Mouse (Mus musculus): ENCODE measurements around the gene Exosc10. TPM values are rescaled to one million over a fixed set of nuclear protein-coding genes. Genes with fewer than 3 reads are reported as not detected.

Gene Exosc10
- polyA plus RNA-seq, 1 experiment from 2014 or later, result 21.1 TPM

- TF ChIP-seq CTCF (IDR thresholded peaks at IDR 0.05; ENCODE audit: low read depth), result peak; percentile 98
- Histone ChIP-seq H3K27ac (ENCODE audit: low read depth, low read length) (no peak overlapping the region), H3K4me1 (replicated peaks; ENCODE audit: control insufficient read depth, insufficient read depth, low read length) (no peaks in the 10 kb centered on the region), H3K9ac (ENCODE audit: low read depth, low read length) (no peak overlapping the region), H3K4me2 (replicated peaks; ENCODE audit: low read depth) (no peak overlapping the region), H3K27me3 (replicated peaks; ENCODE audit: control insufficient read depth, insufficient read depth, low read length) (no peaks in the 10 kb centered on the region), H3K4me3 (ENCODE audit: low read depth, low read length) (no peak overlapping the region), H3K9me3 (ENCODE audit: control insufficient read depth) (no peaks in the 10 kb centered on the region), H3K36me3 (ENCODE audit: control insufficient read depth, insufficient read depth) (peaks cover 6% of the 10 kb centered on the region; the same call in 1 of the 2 replicates)
- peak; percentile 44; the same call in 1 of the 2 replicates for ATAC-seq
- 22% methylated on average over 5 of the region's 5 CpGs for WGBS
Measured at GRCm38 (mm10) chr4:148607758-148608157, 49.5 kb downstream of the Exosc10 start.

- Histone ChIP-seq H3K27ac (ENCODE audit: low read depth, low read length) (no peak overlapping the region), H3K4me1 (replicated peaks; ENCODE audit: control insufficient read depth, insufficient read depth, low read length) (no peaks in the 10 kb centered on the region), H3K9me3 (ENCODE audit: control insufficient read depth) (no peaks in the 10 kb centered on the region), H3K36me3 (ENCODE audit: control insufficient read depth, insufficient read depth) (peaks cover 19% of the 10 kb centered on the region), H3K4me2 (replicated peaks; ENCODE audit: low read depth) (no peak overlapping the region), H3K4me3 (ENCODE audit: low read depth, low read length) (no peak overlapping the region), H3K9ac (ENCODE audit: low read depth, low read length) (no peak overlapping the region), H3K27me3 (replicated peaks; ENCODE audit: control insufficient read depth, insufficient read depth, low read length) (no peaks in the 10 kb centered on the region)
- TF ChIP-seq CTCF (IDR thresholded peaks at IDR 0.05; ENCODE audit: low read depth), result no peak
- no peak for ATAC-seq
- WGBS, result 78% methylated on average over 5 of the region's 5 CpGs
Measured at GRCm38 (mm10) chr4:148609805-148610204, 51.6 kb downstream of the Exosc10 start.

- 71% methylated on average over 5 of the region's 5 CpGs for WGBS
- H3K27ac ChIP-seq (ENCODE audit: low read depth, low read length), result no peak overlapping the region
- H3K27me3 ChIP-seq (replicated peaks; ENCODE audit: control insufficient read depth, insufficient read depth, low read length), result no peaks in the 10 kb centered on the region
- H3K4me2 ChIP-seq (replicated peaks; ENCODE audit: low read depth), result no peak overlapping the region
- no peak for ATAC-seq
- H3K9me3 ChIP-seq (ENCODE audit: control insufficient read depth), result no peaks in the 10 kb centered on the region
- peaks cover 29% of the 10 kb centered on the region for H3K36me3 ChIP-seq (ENCODE audit: control insufficient read depth, insufficient read depth)
- no peak overlapping the region for H3K9ac ChIP-seq (ENCODE audit: low read depth, low read length)
- H3K4me3 ChIP-seq (ENCODE audit: low read depth, low read length), result no peak overlapping the region
- no peaks in the 10 kb centered on the region for H3K4me1 ChIP-seq (replicated peaks; ENCODE audit: control insufficient read depth, insufficient read depth, low read length)
- no peak for TF ChIP-seq CTCF (IDR thresholded peaks at IDR 0.05; ENCODE audit: low read depth)
Measured at GRCm38 (mm10) chr4:148610631-148611364, 52.6 kb downstream of the Exosc10 start.

GRCm38 (mm10) chr4:148612557-148612956 is 54.3 kb downstream of the Exosc10 start:
- Histone ChIP-seq H3K36me3 (ENCODE audit: control insufficient read depth, insufficient read depth) (peaks cover 43% of the 10 kb centered on the region), H3K9me3 (ENCODE audit: control insufficient read depth) (no peaks in the 10 kb centered on the region), H3K27me3 (replicated peaks; ENCODE audit: control insufficient read depth, insufficient read depth, low read length) (no peaks in the 10 kb centered on the region), H3K4me1 (replicated peaks; ENCODE audit: control insufficient read depth, insufficient read depth, low read length) (no peaks in the 10 kb centered on the region), H3K4me3 (ENCODE audit: low read depth, low read length) (no peak overlapping the region), H3K9ac (ENCODE audit: low read depth, low read length) (no peak overlapping the region), H3K4me2 (replicated peaks; ENCODE audit: low read depth) (no peak overlapping the region), H3K27ac (ENCODE audit: low read depth, low read length) (no peak overlapping the region)
- ATAC-seq, result no peak
- TF ChIP-seq CTCF (IDR thresholded peaks at IDR 0.05; ENCODE audit: low read depth), result no peak
- WGBS, result 61% methylated on average over 4 of the region's 4 CpGs

GRCm38 (mm10) chr4:148613738-148614137 is 55.5 kb downstream of the Exosc10 start:
- no peak overlapping the region for H3K4me2 ChIP-seq (replicated peaks; ENCODE audit: low read depth)
- ATAC-seq, result no peak
- H3K27me3 ChIP-seq (replicated peaks; ENCODE audit: control insufficient read depth, insufficient read depth, low read length), result no peaks in the 10 kb centered on the region
- WGBS, result 83% methylated on average over 9 of the region's 9 CpGs
- no peak overlapping the region for H3K4me3 ChIP-seq (ENCODE audit: low read depth, low read length)
- no peaks in the 10 kb centered on the region for H3K9me3 ChIP-seq (ENCODE audit: control insufficient read depth)
- no peak for TF ChIP-seq CTCF (IDR thresholded peaks at IDR 0.05; ENCODE audit: low read depth)
- no peak overlapping the region for H3K27ac ChIP-seq (ENCODE audit: low read depth, low read length)
- H3K9ac ChIP-seq (ENCODE audit: low read depth, low read length), result no peak overlapping the region
- H3K36me3 ChIP-seq (ENCODE audit: control insufficient read depth, insufficient read depth), result peaks cover 51% of the 10 kb centered on the region
- no peaks in the 10 kb centered on the region for H3K4me1 ChIP-seq (replicated peaks; ENCODE audit: control insufficient read depth, insufficient read depth, low read length)

GRCm38 (mm10) chr4:148619805-148620204 is 61.6 kb downstream of the Exosc10 start:
- H3K4me3 ChIP-seq (ENCODE audit: low read depth, low read length), result no peak overlapping the region
- WGBS, result 20% methylated on average over 1 of the region's 1 CpGs
- H3K9me3 ChIP-seq (ENCODE audit: control insufficient read depth), result no peaks in the 10 kb centered on the region
- H3K27me3 ChIP-seq (replicated peaks; ENCODE audit: control insufficient read depth, insufficient read depth, low read length), result no peaks in the 10 kb centered on the region
- no peak overlapping the region for H3K9ac ChIP-seq (ENCODE audit: low read depth, low read length)
- no peak overlapping the region for H3K4me2 ChIP-seq (replicated peaks; ENCODE audit: low read depth)
- H3K4me1 ChIP-seq (replicated peaks; ENCODE audit: control insufficient read depth, insufficient read depth, low read length), result no peaks in the 10 kb centered on the region
- no peak overlapping the region for H3K27ac ChIP-seq (ENCODE audit: low read depth, low read length)
- H3K36me3 ChIP-seq (ENCODE audit: control insufficient read depth, insufficient read depth), result peaks cover 79% of the 10 kb centered on the region
- no peak for TF ChIP-seq CTCF (IDR thresholded peaks at IDR 0.05; ENCODE audit: low read depth)
- ATAC-seq, result no peak
